Mouse (Mus musculus): ENCODE measurements around the gene Vamp8.

DNA sequence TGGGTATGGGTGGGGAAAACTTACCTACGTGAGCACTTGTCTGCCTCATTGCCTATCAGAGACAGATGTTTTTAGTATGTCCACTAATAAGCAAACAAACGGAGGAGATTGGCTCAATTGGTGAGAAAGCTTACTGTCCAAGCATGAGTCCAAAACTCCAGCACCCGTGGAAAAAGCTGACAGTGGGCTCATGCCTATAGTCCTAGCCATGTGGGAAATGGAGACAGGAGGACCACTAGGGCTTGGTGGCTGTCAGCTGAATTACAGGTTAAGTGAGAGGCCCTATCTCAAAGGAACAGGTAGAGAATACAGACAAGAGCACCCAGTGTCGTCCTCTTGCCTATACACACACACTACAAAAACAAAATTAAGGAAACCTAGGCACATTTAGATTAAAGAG lies 44.2 kb downstream of the Vamp8 start:
- no peak for TF ChIP-seq CTCF (IDR thresholded peaks at IDR 0.05)
- no peak for TF ChIP-seq POLR2A (IDR thresholded peaks at IDR 0.05; ENCODE audit: insufficient read depth, low read depth, low read length)
